Mouse (Mus musculus) liver (tissue): ENCODE measurements around the gene Gm10944.

Source experiments
- DNase-seq: peaks from one replicate; pipeline ENCODE4 v3.0.0-alpha.2; 2020; ENCODE audit warnings: mixed read lengths

The Gm10944 gene

GRCm38 (mm10) chr10:10681048-10681447, at the start of gene Gm10944:
Gene Gm10944, plus strand, starts transcription at chr10:10681348.
- no peak for DNase-seq

- no peak for DNase-seq
These were observed 25.2 kb upstream of the Gm10944 start for GRCm38 (mm10) chr10:10655991-10656390.

- DNase-seq = no peak
These were observed 24.5 kb upstream of the Gm10944 start for GRCm38 (mm10) chr10:10656621-10657020.

- DNase-seq = no peak
These were observed 22.0 kb upstream of the Gm10944 start for GRCm38 (mm10) chr10:10659161-10659560.

GRCm38 (mm10) chr10:10659976-10660375, 21.2 kb upstream of the Gm10944 start:
- DNase-seq = no peak

GRCm38 (mm10) chr10:10688907-10689667, 7.9 kb downstream of the Gm10944 start:
- peak; percentile 5 for DNase-seq

GRCm38 (mm10) chr10:10689668-10690223, 8.6 kb downstream of the Gm10944 start:
- DNase-seq = no peak

GRCm38 (mm10) chr10:10697497-10697896, 16.3 kb downstream of the Gm10944 start:
- no peak for DNase-seq

GRCm38 (mm10) chr10:10700903-10701302, 19.8 kb downstream of the Gm10944 start:
- DNase-seq = no peak

- DNase-seq = no peak
These were observed 20.2 kb downstream of the Gm10944 start for GRCm38 (mm10) chr10:10701326-10701725.

- DNase-seq = no peak
These were observed 26.9 kb downstream of the Gm10944 start for GRCm38 (mm10) chr10:10708031-10708430.

GRCm38 (mm10) chr10:10710359-10710758, 29.2 kb downstream of the Gm10944 start:
- no peak for DNase-seq

GRCm38 (mm10) chr10:10710837-10711236, 29.7 kb downstream of the Gm10944 start:
- DNase-seq = no peak

GRCm38 (mm10) chr10:10726501-10726900, 45.4 kb downstream of the Gm10944 start:
- DNase-seq = no peak
